Mouse (Mus musculus) forebrain, embryonic 14.5 days (tissue): ENCODE results near the gene Mast4. TPM values are rescaled to one million over a fixed set of nuclear protein-coding genes. Genes with fewer than 3 reads are reported as not detected.
A peak's percentile ranks its signal among the peaks of the same experiment; 100 is the strongest.

Experiments
- ATAC-seq: fragments of 200-750 bp; cut with Nextera tagmentation; 2 replicates; pipeline ENCODE4 v1.8.0; 2017; ENCODE audit warnings: mild to moderate bottlenecking, moderate library complexity
- DNase-seq: peaks from one replicate; pipeline ENCODE4 v3.0.0-alpha.2; 2015; ENCODE audit warnings: low spot score
- H3K27ac ChIP-seq: fragments of 300-500 bp; sonication (generic); 2 replicates; pipeline ENCODE4 v1.5.1; 2014; ENCODE audit warnings: low read depth, mild to moderate bottlenecking, control low read depth, low read length, moderate library complexity
- H3K27me3 ChIP-seq: fragments of 300-500 bp; sonication (generic); replicated peaks from 2 replicates; pipeline ENCODE4 v1.6.1; 2014; ENCODE audit warnings: low read length, control low read depth, mixed read lengths; ENCODE audit not compliant: control insufficient read depth, insufficient read depth
- H3K36me3 ChIP-seq: fragments of 300-500 bp; sonication (generic); 2 replicates; pipeline ENCODE4 v1.6.1; 2014; ENCODE audit warnings: low read length, control low read depth; ENCODE audit not compliant: control insufficient read depth, insufficient read depth
- H3K4me1 ChIP-seq: fragments of 300-500 bp; sonication (generic); 2 replicates; pipeline ENCODE4 v1.6.1; 2014; ENCODE audit warnings: antibody characterized with exemption, low read length, control low read depth; ENCODE audit not compliant: control insufficient read depth, insufficient read depth
- H3K4me2 ChIP-seq: fragments of 300-500 bp; sonication (generic); 2 replicates; pipeline ENCODE4 v1.6.1; 2014; ENCODE audit warnings: mild to moderate bottlenecking, control low read depth, low read length
- H3K4me3 ChIP-seq: fragments of 300-500 bp; sonication (generic); 2 replicates; pipeline ENCODE4 v1.5.1; 2014; ENCODE audit warnings: low read depth, low read length, control low read depth
- H3K9ac ChIP-seq: fragments of 300-500 bp; sonication (generic); 2 replicates; pipeline ENCODE4 v1.6.1; 2014; ENCODE audit warnings: mild to moderate bottlenecking, low read length, control low read depth, moderate library complexity
- H3K9me3 ChIP-seq: fragments of 300-500 bp; sonication (generic); replicated peaks from 2 replicates; pipeline ENCODE4 v1.6.1; 2016; ENCODE audit warnings: low read length, control low read depth, mixed read lengths; ENCODE audit not compliant: control insufficient read depth
- WGBS: fragments of 180-500 bp; shearing (Covaris S2); extraction: QIAGEN DNeasy Blood & Tissue Kit; methylation state at CpG from one replicate; pipeline ENCODE4 v1.1.7; 2014; 5-methylcytosine and 5-hydroxymethylcytosine counted together
- polyA plus RNA-seq: library from polyadenylated mRNA; unstranded; fragments of >200 nt; fragmentation: Nextera tagmentation; extraction: Ambion mirVana; gene quantifications from 2 replicates; pipeline ENCODE4 v1.2.1, GENCODE M21; 2014

Gene Mast4
- polyA plus RNA-seq, 1 experiment from 2014 or later: 11.7 TPM

DNA sequence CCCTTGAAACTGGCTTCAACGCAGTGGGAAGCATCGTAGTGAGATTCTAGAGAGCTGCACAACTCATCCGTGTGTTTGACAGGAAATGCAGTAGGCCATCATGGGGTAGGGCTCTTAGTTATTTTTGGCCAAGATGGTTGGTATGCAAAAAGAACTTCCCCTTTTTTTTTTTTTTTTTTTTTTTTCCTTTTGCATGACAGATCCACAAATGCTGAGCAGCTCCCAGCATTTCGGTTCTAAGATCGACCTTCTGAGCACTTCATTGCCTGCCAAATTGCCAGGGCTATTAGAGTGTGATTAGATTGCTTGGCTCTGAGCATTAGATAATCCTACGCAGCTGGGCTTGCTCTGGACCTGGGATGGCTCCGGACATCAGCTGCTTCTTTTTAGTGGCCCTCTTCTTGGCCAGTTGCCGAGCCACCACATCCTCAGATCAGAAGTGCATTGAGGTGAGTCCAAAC is 640.9 kb downstream of the Mast4 start, which contains the start of gene Cd180:
Cd180 (plus strand) TSS at position 218 of the 461 bp plus-strand sequence.
- H3K4me3 ChIP-seq: no peak within 1 kb of the TSS
- no peaks in the 10 kb centered on the region for H3K9me3 ChIP-seq
- WGBS: 87% methylated on average over 8 of the region's 8 CpGs
- H3K27me3 ChIP-seq: no peaks in the 10 kb centered on the region
- H3K4me1 ChIP-seq: peaks cover 3% of the 10 kb centered on the region; the same call in 1 of the 2 replicates
- no peak within 1 kb of the TSS for H3K27ac ChIP-seq
- ATAC-seq: no peak
- H3K9ac ChIP-seq: no peak within 1 kb of the TSS
- no peak for DNase-seq
- H3K4me2 ChIP-seq: no peak within 1 kb of the TSS
- no peaks in the 10 kb centered on the region for H3K36me3 ChIP-seq

DNA sequence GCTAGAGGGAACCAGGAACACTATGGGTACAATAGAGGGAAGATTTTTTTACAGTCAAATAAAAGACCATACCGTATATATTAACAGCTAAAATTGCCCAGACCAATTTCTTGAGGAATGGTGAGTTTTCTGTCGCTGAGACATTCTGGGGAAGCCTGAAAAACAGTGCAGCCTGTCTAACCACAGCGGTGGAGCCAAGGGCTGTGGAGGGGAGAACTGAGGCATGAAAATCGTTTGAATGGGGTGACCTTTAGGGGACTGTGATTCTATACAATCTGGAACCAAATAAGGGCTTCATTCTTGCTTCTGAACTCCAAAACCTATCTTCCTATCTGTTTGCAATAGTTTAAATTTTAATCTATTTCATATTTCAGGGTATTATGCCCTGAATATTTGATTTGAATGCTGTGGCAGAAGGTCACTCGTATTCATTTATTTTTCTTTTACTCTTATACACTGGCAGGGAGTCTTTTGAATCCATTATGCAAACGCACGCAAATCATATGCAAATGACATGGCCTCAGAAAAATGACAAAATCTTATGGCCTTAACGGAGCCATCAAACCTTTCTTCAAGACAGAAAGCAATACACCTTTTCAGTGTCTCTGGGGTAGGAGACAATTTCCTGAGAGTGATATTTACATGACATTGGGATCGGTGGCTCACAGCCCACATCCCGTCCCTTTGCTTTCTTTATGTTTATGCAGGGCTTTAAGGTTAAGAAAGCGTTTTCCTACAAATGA is 642.7 kb downstream of the Mast4 start:
- no peak overlapping the region for H3K27ac ChIP-seq
- H3K4me3 ChIP-seq: no peak overlapping the region

GRCm38 (mm10) chr13:102690184-102690583 is 644.1 kb downstream of the Mast4 start:
- no peaks in the 10 kb centered on the region for H3K9me3 ChIP-seq

More for the DNA sequence above, 642.7 kb downstream of the Mast4 start:
- DNase-seq: no peak
- no peak overlapping the region for H3K9ac ChIP-seq
- H3K4me2 ChIP-seq: no peak overlapping the region
- H3K27me3 ChIP-seq: no peaks in the 10 kb centered on the region
- ATAC-seq: peak; percentile 60; the same call in 1 of the 2 replicates
- 26% methylated on average over 11 of the region's 11 CpGs for WGBS
- peaks cover 3% of the 10 kb centered on the region; the same call in 1 of the 2 replicates for H3K4me1 ChIP-seq
- no peaks in the 10 kb centered on the region for H3K36me3 ChIP-seq
- no peaks in the 10 kb centered on the region for H3K9me3 ChIP-seq

DNA sequence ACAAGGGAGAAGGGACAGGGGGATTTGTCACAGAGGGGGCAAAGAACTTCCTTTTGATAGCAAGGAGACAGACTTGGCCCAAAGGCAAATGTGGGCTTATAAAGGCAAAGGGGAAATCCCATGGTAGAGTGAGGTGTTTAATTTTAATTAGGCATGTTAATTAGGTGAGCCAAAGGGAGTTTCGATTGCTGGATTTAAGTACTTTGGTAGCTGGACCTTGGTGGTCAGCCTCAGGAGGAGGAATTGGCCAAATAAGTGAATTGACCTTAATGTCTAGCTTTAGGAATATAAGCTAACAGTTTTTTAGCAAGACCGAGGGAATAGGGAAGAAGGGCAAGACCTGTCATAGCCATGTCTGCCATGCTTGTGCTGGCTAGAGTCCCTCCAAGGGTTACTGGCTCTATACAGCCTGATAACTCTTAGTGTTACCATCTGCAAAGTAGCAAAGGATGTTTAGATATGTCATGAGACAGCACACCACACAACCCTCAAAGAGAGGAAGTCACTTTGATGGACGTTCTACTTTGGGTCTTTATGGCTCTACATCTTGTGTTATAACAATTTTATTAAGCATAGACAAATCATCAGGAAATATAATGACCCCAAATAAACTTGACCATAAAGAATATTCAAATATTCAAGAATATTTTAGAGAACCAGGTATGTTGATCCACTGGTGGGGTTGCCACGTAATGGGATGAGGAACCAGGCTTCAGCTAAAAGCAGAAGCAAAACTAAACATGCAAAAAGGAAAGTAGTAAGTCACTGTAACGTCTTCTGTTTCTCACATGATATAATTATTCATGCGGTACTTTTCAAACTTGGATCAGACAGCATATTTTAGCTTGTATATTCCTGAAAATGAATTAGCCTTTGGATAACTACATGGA is 644.9 kb downstream of the Mast4 start:
- Histone ChIP-seq H3K4me2 (no peak overlapping the region), H3K36me3 (no peaks in the 10 kb centered on the region), H3K9ac (no peak overlapping the region), H3K4me1 (peaks cover 3% of the 10 kb centered on the region; the same call in 1 of the 2 replicates), H3K9me3 (no peaks in the 10 kb centered on the region), H3K27me3 (no peaks in the 10 kb centered on the region), H3K4me3 (no peak overlapping the region), H3K27ac (no peak overlapping the region)
- WGBS: 86% methylated on average over 6 of the region's 6 CpGs
- no peak for ATAC-seq
- no peak for DNase-seq

More at GRCm38 (mm10) chr13:102690184-102690583, 644.1 kb downstream of the Mast4 start:
- H3K4me1 ChIP-seq: peaks cover 3% of the 10 kb centered on the region; the same call in 1 of the 2 replicates
- H3K9ac ChIP-seq: no peak overlapping the region
- H3K36me3 ChIP-seq: no peaks in the 10 kb centered on the region
- WGBS: 94% methylated on average over 5 of the region's 5 CpGs
- no peak overlapping the region for H3K4me2 ChIP-seq
- no peak for DNase-seq
- H3K27me3 ChIP-seq: no peaks in the 10 kb centered on the region
- H3K27ac ChIP-seq: no peak overlapping the region
- H3K4me3 ChIP-seq: no peak overlapping the region
- ATAC-seq: no peak

GRCm38 (mm10) chr13:102688121-102688520 is 646.2 kb downstream of the Mast4 start:
- Histone ChIP-seq H3K4me2 (no peak overlapping the region), H3K9me3 (no peaks in the 10 kb centered on the region), H3K9ac (no peak overlapping the region), H3K4me1 (peaks cover 3% of the 10 kb centered on the region; the same call in 1 of the 2 replicates), H3K27ac (no peak overlapping the region), H3K4me3 (no peak overlapping the region), H3K27me3 (no peaks in the 10 kb centered on the region), H3K36me3 (no peaks in the 10 kb centered on the region)
- WGBS: 97% methylated on average over 1 of the region's 1 CpGs
- ATAC-seq (no peak), DNase-seq (no peak)

DNA sequence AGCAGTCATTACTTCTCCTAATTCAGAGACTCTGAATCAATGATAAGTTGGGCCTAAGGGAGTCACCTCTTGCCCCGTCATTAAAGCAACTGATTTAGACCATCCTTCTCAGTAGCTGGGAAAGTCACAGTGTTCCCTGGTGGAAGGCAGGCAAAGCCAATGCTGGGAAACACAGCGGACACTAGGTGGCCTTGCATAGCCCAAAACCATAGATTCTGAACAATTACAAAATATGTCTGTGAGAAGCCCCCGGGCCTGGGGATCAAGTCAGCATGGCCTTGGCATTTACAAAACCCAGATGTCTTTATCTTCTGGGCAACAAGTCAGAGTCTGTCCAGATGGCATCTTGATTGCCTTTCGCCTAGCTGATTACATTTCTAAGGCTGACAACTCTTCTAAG is 649.4 kb downstream of the Mast4 start:
- ATAC-seq (no peak), DNase-seq (no peak)
- Histone ChIP-seq H3K4me1 (no peaks in the 10 kb centered on the region), H3K27me3 (no peaks in the 10 kb centered on the region), H3K9ac (no peak overlapping the region), H3K9me3 (no peaks in the 10 kb centered on the region), H3K27ac (no peak overlapping the region), H3K4me3 (no peak overlapping the region), H3K4me2 (no peak overlapping the region), H3K36me3 (no peaks in the 10 kb centered on the region)
- WGBS: 89% methylated on average over 4 of the region's 4 CpGs
